Mouse (Mus musculus) adrenal gland, postnatal 0 days (tissue): ENCODE results near the gene Crygb. TPM values are rescaled to one million over a fixed set of nuclear protein-coding genes. Genes with fewer than 3 reads are reported as not detected.

Source experiments
- polyA plus RNA-seq: library from polyadenylated mRNA; unstranded; fragments of >200 nt; fragmentation: Nextera tagmentation; extraction: Ambion mirVana; gene quantifications from 2 replicates; pipeline ENCODE4 v1.2.1, GENCODE M21; 2015

The Crygb gene
- not detected in 2 replicates for polyA plus RNA-seq

GRCm38 (mm10) chr1:65082188-65082587 is at the start of gene Crygb:
TSS of gene Crygb (minus strand) at chr1:65082288.

GRCm38 (mm10) chr1:65122574-65123372 is 40.7 kb upstream of the Crygb start, which contains the start of gene D630023F18Rik:
TSS of gene D630023F18Rik (minus strand) at chr1:65123214.

GRCm38 (mm10) chr1:65119438-65119837 is 37.4 kb upstream of the Crygb start, which contains the start of gene Gm28845:
TSS of gene Gm28845 (minus strand) at chr1:65119558.

GRCm38 (mm10) chr1:65103273-65103672 is 21.2 kb upstream of the Crygb start, which contains the start of gene Cryga:
TSS of gene Cryga (minus strand) at chr1:65103373.

GRCm38 (mm10) chr1:65073589-65073988 is 8.5 kb downstream of the Crygb start, which contains the start of gene Crygc:
TSS of gene Crygc (minus strand) at chr1:65073689.

GRCm38 (mm10) chr1:65063352-65063751 is 18.7 kb downstream of the Crygb start, which contains the start of gene Crygd:
TSS of gene Crygd (minus strand) at chr1:65063452.

GRCm38 (mm10) chr1:65050952-65051351 is 31.1 kb downstream of the Crygb start, which contains the start of gene Cryge:
TSS of gene Cryge (minus strand) at chr1:65051149.

GRCm38 (mm10) chr1:65032641-65033040 is 49.4 kb downstream of the Crygb start, which contains the start of gene Akr1cl:
TSS of gene Akr1cl (minus strand) at chr1:65032759.

Other genes with a start within 250 kb of the Crygb start
- 6.1 and 14.0 TPM in 2 replicates for gene Plekhm3, start 125.5 kb downstream of the Crygb start, polyA plus RNA-seq
- 765 and 1,144 TPM in 2 replicates for gene Akr1cl, start 49.5 kb downstream of the Crygb start, polyA plus RNA-seq
- not detected in 2 replicates for gene Cryge, start 31.1 kb downstream of the Crygb start, polyA plus RNA-seq
- not detected in 2 replicates for gene Crygd, start 18.8 kb downstream of the Crygb start, polyA plus RNA-seq
- gene Crygc, start 8.6 kb downstream of the Crygb start, polyA plus RNA-seq = not detected in 2 replicates
- gene Cryga, start 21.1 kb upstream of the Crygb start, polyA plus RNA-seq = not detected in 2 replicates
- gene Gm28845, start 37.3 kb upstream of the Crygb start, polyA plus RNA-seq = not detected in 2 replicates
- gene D630023F18Rik, start 40.9 kb upstream of the Crygb start, polyA plus RNA-seq = 0.24 and 0.40 TPM in 2 replicates
- 343 and 614 TPM in 2 replicates for gene Idh1, start 104.2 kb upstream of the Crygb start, polyA plus RNA-seq
- gene Pikfyve, start 104.4 kb upstream of the Crygb start, polyA plus RNA-seq = 7.7 and 8.5 TPM in 2 replicates
- 0.06 TPM in 1 of 2 replicates, not detected in the other for gene Pth2r, start 199.8 kb upstream of the Crygb start, polyA plus RNA-seq